Mouse (Mus musculus): ENCODE measurements around the gene Olfr628. TPM values are rescaled to one million over a fixed set of nuclear protein-coding genes. Genes with fewer than 3 reads are reported as not detected.
"Not testable (repeated sequence)": the region's sequence is repeated elsewhere in the genome, so short reads cannot be mapped to it uniquely, and the experiment has no call there.

Olfr628 gene
- polyA plus RNA-seq (2012; rRNA removed) = not detected in 2 replicates

DNA sequence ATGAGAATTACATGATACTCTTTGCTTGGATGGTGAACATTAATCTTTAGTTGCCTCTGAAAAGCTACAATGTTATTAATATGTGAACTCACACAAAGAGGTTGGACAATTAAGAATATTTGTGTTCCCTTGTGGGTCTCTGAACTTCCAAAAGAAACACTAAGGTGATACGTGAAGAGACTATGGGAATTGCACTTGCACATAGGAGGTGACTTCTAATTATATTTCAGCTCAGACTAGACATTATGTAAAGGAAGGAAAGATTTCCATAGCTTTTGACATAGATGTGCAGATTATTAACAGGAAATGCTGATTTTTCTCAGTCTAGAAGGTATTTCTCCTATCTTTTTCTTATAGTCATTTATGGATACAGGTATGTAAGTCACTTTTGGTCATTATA is at the start of gene Olfr628:
TSS of gene Olfr628 (plus strand) at position 301 of the 400 bp plus-strand sequence.
- no peak for DNase-seq (ENCODE audit: low read depth)

DNA sequence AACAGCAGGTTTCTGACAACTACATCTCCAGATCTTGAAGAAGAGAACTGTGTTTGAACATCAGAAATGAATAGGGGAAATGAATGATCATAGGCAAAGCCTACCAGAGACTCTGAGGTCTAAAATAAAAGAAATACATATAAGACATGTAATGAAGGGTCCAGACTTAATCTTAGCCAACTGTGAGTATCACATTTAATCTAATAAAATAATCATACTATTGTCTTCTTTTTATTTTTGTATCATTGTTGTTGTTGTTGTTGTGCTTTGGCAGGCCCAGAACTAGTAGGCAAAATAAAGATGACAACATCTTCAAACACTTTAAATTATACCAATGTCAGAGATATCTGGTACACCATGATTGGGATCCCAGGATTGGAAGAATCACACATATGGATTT is 47.8 kb upstream of the Olfr628 start, which contains the start of gene Olfr625-ps1:
TSS of gene Olfr625-ps1 (plus strand) at position 301 of the 400 bp plus-strand sequence.
- no peak for DNase-seq (ENCODE audit: low read depth)

DNA sequence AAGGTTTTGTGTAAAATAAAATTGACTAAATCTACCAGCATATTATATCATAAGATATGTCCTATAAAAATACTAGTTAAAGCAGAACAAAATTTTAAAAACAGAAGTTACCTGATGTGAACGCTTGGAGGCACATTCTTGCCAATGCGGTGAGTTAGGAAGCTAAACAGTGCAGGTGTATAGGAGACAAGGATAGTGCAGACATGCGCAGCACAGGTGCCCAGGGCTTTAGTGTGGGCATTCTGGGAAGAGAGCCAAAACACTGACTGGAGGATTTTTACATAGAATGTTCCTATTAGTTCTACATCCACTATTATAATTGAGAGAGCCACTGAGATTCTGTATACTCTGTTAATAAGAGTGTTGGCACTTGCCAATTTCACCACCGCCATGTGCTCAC is 30.7 kb upstream of the Olfr628 start:
- DNase-seq (ENCODE audit: low read depth) = no peak

DNA sequence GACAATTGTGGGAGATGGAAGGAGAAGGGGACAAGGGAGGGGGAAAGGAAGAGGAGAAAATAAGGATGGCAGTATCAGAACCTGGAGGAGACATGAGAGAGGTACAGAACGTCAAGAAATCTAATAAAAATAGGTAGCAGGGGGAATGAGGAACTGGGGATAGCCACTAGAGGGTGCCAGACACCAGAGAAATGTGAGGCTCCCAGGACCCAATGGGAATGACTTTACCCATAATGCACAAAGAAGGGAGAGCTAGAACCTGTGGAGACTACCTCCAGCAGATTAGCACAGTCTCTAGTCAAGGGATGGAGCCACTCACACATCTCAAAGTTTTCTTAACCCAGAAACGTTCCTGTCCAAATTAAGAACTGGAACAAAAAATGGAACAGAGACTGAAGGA is 18.1 kb upstream of the Olfr628 start:
- no peak for DNase-seq (ENCODE audit: low read depth)

DNA sequence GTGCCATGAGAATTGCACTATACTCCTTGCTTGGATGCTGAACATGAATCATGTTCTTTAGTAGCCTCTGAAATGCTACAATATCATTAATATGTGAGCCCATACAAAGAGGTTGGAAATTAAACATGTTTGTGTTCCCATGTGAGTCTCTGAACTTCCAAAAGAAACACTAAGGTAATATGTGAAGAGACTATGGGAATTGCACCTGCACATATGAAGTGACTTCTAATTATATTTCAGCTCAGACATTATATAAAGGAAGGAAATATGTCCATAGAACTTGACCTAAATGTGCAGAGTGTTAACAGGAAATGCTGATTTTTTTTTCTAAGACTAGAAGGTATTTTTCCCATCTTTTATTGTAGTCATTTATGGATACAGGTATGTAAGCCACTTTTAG is 15.8 kb upstream of the Olfr628 start, which contains the start of gene Olfr243:
TSS of gene Olfr243 (plus strand) at position 301 of the 400 bp plus-strand sequence.
- DNase-seq (ENCODE audit: low read depth) = no peak

DNA sequence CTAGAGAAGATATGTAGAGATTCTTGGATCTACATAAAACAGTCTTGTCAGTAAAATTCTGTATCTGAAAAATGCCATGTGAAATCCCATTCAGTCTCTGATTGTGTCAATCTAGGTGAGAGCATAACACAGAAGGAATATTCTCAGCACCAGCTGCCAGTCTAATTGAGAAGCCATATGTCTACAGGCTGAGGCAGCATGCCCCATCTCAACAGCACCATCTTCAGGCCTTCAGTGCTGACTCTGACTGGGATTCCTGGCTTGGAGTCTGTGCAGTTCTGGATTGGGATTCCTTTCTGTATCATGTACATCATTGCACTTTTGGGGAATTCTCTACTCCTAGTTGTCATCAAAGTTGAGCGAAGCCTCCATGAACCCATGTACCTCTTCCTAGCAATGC is 13.8 kb upstream of the Olfr628 start:
- DNase-seq (ENCODE audit: low read depth) = not testable (repeated sequence)

DNA sequence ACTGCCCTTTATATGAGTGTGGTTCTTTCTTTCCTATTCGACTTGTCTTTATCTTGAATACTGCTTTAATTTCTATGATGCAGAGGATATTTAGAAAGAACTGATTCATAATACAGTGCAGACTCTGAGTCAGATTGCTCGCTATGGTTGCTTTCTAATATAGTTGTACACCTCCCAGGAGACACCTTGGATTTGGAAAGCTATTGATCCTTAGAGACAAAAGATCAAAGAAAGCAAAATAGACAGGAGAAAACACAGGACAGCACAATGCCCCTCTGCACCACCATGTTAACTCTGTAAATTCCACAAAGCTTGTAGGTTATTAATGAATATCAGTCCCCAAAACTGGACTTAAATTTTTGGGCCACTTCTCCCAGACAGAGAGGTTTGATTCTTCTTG is 14.7 kb downstream of the Olfr628 start, which contains the start of gene Olfr629:
TSS of gene Olfr629 (minus strand) at position 101 of the 400 bp plus-strand sequence.
- DNase-seq (ENCODE audit: low read depth) = no peak

DNA sequence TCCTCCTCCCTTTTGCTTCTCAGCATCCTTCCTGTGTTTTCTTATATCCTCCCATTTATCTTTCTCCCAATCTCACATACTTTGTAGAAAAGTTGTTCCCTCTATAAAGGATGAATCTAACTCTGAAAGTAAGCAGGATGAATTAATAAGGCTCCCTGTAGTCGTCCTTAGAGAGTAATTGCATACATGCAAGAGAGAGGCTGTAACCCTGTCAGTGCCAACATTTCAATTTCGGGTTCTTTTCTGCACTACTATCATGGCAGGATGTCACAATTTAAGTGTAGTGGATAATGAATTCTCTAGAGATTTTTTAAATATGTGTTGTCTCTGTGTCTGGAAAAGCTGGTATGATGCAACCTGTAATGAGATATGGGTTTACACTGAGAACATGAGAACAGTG is 27.1 kb downstream of the Olfr628 start, which contains the start of gene Olfr630:
TSS of gene Olfr630 (minus strand) at position 101 of the 400 bp plus-strand sequence.
- DNase-seq (ENCODE audit: low read depth) = no peak

DNA sequence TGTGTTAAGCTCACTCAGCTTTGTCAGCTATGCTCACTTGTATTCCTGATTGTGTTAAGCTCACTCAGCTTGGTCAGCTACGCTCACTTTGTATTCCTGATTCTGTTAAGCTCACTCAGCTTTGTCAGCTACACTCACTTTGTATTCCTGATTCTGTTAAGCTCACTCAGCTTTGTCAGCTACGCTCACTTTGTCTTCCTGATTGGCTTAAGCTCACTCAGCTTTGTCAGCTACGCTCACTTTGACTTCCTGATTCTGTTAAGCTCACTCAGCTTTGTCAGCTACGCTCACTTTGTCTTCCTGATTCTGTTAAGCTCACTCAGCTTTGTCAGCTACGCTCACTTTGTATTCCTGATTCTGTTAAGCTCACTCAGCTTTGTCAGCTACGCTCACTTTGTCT is 32.0 kb downstream of the Olfr628 start:
- not testable (repeated sequence) for DNase-seq (ENCODE audit: low read depth)

DNA sequence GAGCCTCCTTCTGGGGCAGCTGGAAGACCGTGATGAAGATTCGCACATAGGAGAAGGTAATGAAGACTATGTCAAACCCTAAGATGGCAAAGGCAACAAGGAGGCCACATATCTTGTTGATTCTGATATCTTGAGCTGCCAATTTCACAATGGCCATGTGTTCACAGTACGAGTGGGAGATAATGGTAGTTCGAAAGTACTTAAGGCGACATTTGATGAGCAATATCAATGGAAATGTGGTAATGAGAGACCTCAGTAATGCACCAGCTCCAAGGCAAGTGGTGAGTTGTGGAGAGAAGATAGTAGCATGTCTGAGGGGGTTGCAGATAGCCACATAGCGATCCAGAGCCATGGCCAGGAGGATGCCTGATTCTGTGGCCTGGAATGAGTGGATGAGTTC is 37.5 kb downstream of the Olfr628 start:
- DNase-seq (ENCODE audit: low read depth) = not testable (repeated sequence)

DNA sequence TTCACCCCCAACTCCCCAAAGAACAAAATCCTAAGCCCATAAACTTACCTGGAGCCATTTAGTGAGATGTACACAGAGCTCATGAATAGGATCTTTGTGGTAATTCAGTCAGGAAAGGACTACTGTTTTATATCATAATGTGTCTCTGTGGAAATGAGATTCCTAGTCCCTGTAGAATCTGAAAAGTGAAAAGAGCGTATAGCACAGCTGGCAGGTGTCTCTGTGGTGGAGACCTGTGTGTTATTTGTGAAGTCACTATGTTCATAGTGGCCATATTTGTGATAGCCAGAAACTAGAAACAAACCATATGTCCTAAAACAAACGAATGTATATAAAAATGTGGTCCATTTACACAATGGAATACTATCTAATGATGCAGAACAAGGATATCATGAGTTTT is 41.3 kb downstream of the Olfr628 start, which contains the start of gene Olfr69:
TSS of gene Olfr69 (minus strand) at position 101 of the 400 bp plus-strand sequence.
- no peak for DNase-seq (ENCODE audit: low read depth)

DNA sequence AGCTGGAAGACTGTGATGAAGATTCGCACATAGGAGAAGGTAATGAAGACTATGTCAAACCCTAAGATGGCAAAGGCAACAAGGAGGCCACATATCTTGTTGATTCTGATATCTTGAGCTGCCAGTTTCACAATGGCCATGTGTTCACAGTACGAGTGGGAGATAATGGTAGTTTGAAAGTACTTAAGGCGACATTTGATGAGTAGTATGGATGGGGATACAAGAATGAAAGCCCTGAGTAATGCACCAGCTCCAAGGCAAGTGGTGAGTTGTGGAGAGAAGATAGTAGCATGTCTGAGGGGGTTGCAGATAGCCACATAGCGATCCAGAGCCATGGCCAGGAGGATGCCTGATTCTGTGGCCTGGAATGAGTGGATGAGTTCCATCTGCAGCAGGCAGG is 47.5 kb downstream of the Olfr628 start:
- not testable (repeated sequence) for DNase-seq (ENCODE audit: low read depth)

DNA sequence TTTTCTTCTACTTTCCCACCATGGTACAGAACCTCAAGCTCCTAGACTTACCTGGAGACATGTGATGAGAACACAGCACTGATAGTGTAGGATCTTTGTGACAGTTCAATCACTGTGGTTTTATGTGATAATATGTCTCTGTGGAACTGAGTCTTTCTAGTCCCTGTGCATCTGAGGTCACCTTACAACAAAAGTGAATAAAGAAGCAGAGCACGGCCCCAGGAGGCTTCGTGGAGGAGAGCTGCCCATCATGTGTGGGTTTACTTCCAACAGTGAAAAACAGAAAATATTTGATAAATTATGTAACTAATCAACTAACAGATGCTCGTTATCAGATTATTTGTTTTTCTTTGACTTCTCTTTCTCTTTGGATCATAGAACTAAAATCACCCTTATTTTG is 49.4 kb downstream of the Olfr628 start, which contains the start of gene Olfr68:
TSS of gene Olfr68 (minus strand) at position 101 of the 400 bp plus-strand sequence.
- no peak for DNase-seq (ENCODE audit: low read depth)

Other genes with a start within 250 kb of the Olfr628 start
- gene Olfr609, start 232.3 kb upstream of the Olfr628 start, polyA plus RNA-seq (2012; rRNA removed) = not detected in 2 replicates
- gene Olfr610, start 218.3 kb upstream of the Olfr628 start, polyA plus RNA-seq (2012; rRNA removed) = not detected in 2 replicates
- not detected in 2 replicates for gene Olfr611, start 209.5 kb upstream of the Olfr628 start, polyA plus RNA-seq (2012; rRNA removed)
- not detected in 2 replicates for gene Olfr612, start 187.7 kb upstream of the Olfr628 start, polyA plus RNA-seq (2012; rRNA removed)
- not detected in 2 replicates for gene Olfr613, start 182.3 kb upstream of the Olfr628 start, polyA plus RNA-seq (2012; rRNA removed)
- not detected in 2 replicates for gene Olfr615, start 174.3 kb upstream of the Olfr628 start, polyA plus RNA-seq (2012; rRNA removed)
- not detected in 2 replicates for gene Olfr616, start 161.2 kb upstream of the Olfr628 start, polyA plus RNA-seq (2012; rRNA removed)
- gene Olfr617, start 157.3 kb upstream of the Olfr628 start, polyA plus RNA-seq (2012; rRNA removed) = not detected in 2 replicates
- gene Olfr618, start 140.3 kb upstream of the Olfr628 start, polyA plus RNA-seq (2012; rRNA removed) = not detected in 2 replicates
- gene Olfr619, start 129.8 kb upstream of the Olfr628 start, polyA plus RNA-seq (2012; rRNA removed) = not detected in 2 replicates
- not detected in 2 replicates for gene Olfr620, start 117.8 kb upstream of the Olfr628 start, polyA plus RNA-seq (2012; rRNA removed)
- not detected in 2 replicates for gene Olfr622, start 87.7 kb upstream of the Olfr628 start, polyA plus RNA-seq (2012; rRNA removed)
- gene Olfr623, start 66.7 kb upstream of the Olfr628 start, polyA plus RNA-seq (2012; rRNA removed) = not detected in 2 replicates
- not detected in 2 replicates for gene Olfr624, start 59.2 kb upstream of the Olfr628 start, polyA plus RNA-seq (2012; rRNA removed)
- not detected in 2 replicates for gene Olfr625-ps1, start 47.7 kb upstream of the Olfr628 start, polyA plus RNA-seq (2012; rRNA removed)
- gene Olfr243, start 15.7 kb upstream of the Olfr628 start, polyA plus RNA-seq (2012; rRNA removed) = not detected in 2 replicates
- gene Olfr629, start 14.6 kb downstream of the Olfr628 start, polyA plus RNA-seq (2012; rRNA removed) = not detected in 2 replicates
- not detected in 2 replicates for gene Olfr630, start 27.0 kb downstream of the Olfr628 start, polyA plus RNA-seq (2012; rRNA removed)
- not detected in 2 replicates for gene Olfr69, start 41.2 kb downstream of the Olfr628 start, polyA plus RNA-seq (2012; rRNA removed)
- not detected in 2 replicates for gene Olfr68, start 49.3 kb downstream of the Olfr628 start, polyA plus RNA-seq (2012; rRNA removed)
- gene Olfr67, start 61.4 kb downstream of the Olfr628 start, polyA plus RNA-seq (2012; rRNA removed) = not detected in 2 replicates
- 189 and 481 TPM in 2 replicates for gene Hbb-bt, start 83.6 kb downstream of the Olfr628 start, polyA plus RNA-seq (2012; rRNA removed)
- gene Hbb-bs, start 97.7 kb downstream of the Olfr628 start, polyA plus RNA-seq (2012; rRNA removed) = 2,031 and 4,766 TPM in 2 replicates
- not detected in 2 replicates for gene Hbb-bh2, start 110.1 kb downstream of the Olfr628 start, polyA plus RNA-seq (2012; rRNA removed)
- gene Hbb-bh1, start 112.8 kb downstream of the Olfr628 start, polyA plus RNA-seq (2012; rRNA removed) = not detected in 2 replicates
- not detected in 2 replicates for gene Hbb-y, start 122.8 kb downstream of the Olfr628 start, polyA plus RNA-seq (2012; rRNA removed)
- not detected in 2 replicates for gene Olfr66, start 155.9 kb downstream of the Olfr628 start, polyA plus RNA-seq (2012; rRNA removed)
- not detected in 2 replicates for gene Olfr64, start 164.1 kb downstream of the Olfr628 start, polyA plus RNA-seq (2012; rRNA removed)
- gene Olfr65, start 173.1 kb downstream of the Olfr628 start, polyA plus RNA-seq (2012; rRNA removed) = not detected in 2 replicates
- gene Olfr631, start 198.5 kb downstream of the Olfr628 start, polyA plus RNA-seq (2012; rRNA removed) = not detected in 2 replicates
- gene Olfr632, start 204.0 kb downstream of the Olfr628 start, polyA plus RNA-seq (2012; rRNA removed) = not detected in 2 replicates
- not detected in 2 replicates for gene Olfr633, start 214.1 kb downstream of the Olfr628 start, polyA plus RNA-seq (2012; rRNA removed)
- gene Olfr635, start 240.8 kb downstream of the Olfr628 start, polyA plus RNA-seq (2012; rRNA removed) = not detected in 2 replicates